Mouse (Mus musculus) hindlimb bud, embryonic 11.5 days (tissue): Measurements from ENCODE around the gene Fam219a.

Experiments used
- DNase-seq: peaks from one replicate; pipeline ENCODE4 v3.0.0-alpha.2; 2012; ENCODE audit warnings: low read depth, low spot score; ENCODE audit errors: extremely low spot score

Fam219a gene

DNA sequence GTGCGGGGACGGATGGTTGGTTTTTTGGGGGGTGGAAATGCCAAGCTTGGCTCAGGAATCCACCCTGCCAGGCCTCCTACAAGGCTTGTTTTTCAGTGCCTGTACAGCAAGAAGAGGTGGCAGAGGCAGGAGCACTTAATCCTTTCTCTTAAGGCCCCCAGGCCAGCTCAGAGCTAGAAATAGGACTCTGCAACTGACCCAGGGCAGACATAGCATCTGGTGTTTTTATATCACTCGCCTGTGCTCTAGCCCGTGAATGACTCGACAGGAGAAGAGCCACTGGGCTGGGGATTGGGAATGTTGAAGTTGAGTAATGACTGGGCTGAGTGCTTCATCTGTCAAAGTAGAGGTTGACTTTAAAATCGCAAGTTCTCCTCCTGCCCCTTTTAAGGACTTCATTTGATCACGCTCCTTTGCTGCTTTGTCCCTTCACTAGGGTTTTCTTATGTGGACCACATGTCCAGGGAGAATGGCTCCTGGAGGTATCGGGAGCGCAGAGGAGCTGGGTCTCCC lies 91.6 kb downstream of the Fam219a start:
- DNase-seq: no peak

- DNase-seq: no peak
Observed at GRCm38 (mm10) chr4:41471384-41471689, 98.0 kb downstream of the Fam219a start.

DNA sequence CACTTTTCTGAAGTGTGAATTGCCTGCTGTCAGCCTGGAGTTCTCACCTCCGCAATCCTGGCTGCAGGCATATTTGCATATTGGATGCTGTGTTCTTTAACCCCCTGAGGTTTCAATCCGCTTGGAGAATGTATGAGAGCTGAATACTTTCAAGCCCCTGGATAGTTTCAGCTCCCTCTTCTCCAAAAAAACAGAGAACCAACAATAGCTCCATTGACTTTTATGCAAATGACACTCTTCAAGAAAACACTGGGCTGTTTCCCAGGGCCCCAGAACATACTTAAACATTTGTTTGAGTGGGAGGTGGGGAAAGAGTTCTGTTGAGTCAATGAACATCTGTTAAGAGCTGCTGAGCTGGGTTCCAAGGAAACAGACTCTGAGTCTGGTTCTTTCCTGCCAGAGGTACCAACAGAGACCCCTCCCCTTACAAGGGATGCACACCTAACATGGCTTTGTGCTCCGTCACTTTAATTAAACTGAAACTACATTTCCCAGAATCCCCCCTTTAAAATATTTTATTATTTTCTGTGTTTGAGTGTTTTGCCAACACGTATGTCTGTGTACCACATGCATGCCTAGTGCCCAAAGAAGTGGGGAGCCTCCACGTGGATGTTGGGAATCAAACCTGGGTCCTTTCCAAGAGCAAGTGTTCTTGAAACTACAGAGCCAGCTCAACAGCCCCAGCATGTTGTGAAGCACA lies 98.5 kb downstream of the Fam219a start:
- no peak for DNase-seq

DNA sequence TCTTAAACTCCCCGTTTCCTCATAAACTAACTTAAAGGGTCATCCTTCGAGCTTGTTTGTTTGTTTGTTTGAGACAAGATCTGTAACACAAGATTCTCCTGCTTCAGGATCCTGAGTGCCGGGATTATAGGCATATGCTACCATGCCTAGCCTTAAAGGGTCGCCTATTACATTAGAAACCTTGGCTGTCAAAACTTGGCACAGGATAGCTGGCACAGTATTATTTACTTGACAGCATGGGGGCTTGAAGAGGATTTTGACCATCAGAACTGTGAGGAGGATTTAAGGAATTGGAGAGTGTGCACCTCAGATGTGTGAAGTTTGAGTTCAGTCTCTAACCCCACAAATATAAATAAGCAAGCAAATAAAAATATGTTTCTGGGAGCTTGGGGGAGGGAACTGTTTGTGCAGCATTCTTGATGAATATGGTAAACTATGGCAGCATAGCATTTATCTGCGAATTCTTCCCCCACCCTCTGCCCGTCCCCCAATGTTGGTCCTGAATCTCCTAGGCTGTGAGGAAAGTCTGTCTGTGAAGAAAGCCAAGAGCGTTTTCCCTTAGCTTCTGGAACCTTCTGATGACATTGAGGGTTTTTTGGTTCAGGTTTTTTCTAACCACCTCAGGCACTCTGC lies 99.2 kb downstream of the Fam219a start:
- no peak for DNase-seq

- DNase-seq: no peak
Observed at GRCm38 (mm10) chr4:41469199-41469598, 100.1 kb downstream of the Fam219a start.

GRCm38 (mm10) chr4:41468396-41469080 lies 100.8 kb downstream of the Fam219a start:
- DNase-seq: no peak
